Mouse (Mus musculus) neural tube, embryonic 14.5 days (tissue): ENCODE measurements around the gene Hmx3. TPM values are rescaled to one million over a fixed set of nuclear protein-coding genes. Genes with fewer than 3 reads are reported as not detected.

Experiments
- ATAC-seq: fragments of 200-750 bp; cut with Nextera tagmentation; 2 replicates; pipeline ENCODE4 v1.8.0; 2017; ENCODE audit warnings: low read depth, mild to moderate bottlenecking, moderate TSS enrichment, moderate library complexity
- H3K27ac ChIP-seq: fragments of 300-500 bp; sonication (generic); 2 replicates; pipeline ENCODE4 v1.5.1; 2014; ENCODE audit warnings: low read depth, mild to moderate bottlenecking, control low read depth, low read length, moderate library complexity, mixed read lengths
- H3K27me3 ChIP-seq: fragments of 300-500 bp; sonication (generic); 2 replicates; pipeline ENCODE4 v1.6.1; 2014; ENCODE audit warnings: low read length; ENCODE audit not compliant: control insufficient read depth, insufficient read depth
- H3K36me3 ChIP-seq: fragments of 300-500 bp; sonication (generic); 2 replicates; pipeline ENCODE4 v1.6.1; 2014; ENCODE audit warnings: low read length, mixed read lengths; ENCODE audit not compliant: control insufficient read depth, insufficient read depth
- H3K4me1 ChIP-seq: fragments of 300-500 bp; sonication (generic); 2 replicates; pipeline ENCODE4 v1.6.1; 2014; ENCODE audit warnings: low read length; ENCODE audit not compliant: control insufficient read depth, insufficient read depth
- H3K4me2 ChIP-seq: fragments of 300-500 bp; sonication (generic); 2 replicates; pipeline ENCODE4 v1.6.1; 2014; ENCODE audit warnings: mild to moderate bottlenecking, low read depth, low read length, control low read depth
- H3K4me3 ChIP-seq: fragments of 300-500 bp; sonication (generic); 2 replicates; pipeline ENCODE4 v1.5.1; 2014; ENCODE audit warnings: low read depth, low read length, control low read depth, mixed read lengths
- H3K9ac ChIP-seq: fragments of 300-500 bp; sonication (generic); replicated peaks from 2 replicates; pipeline ENCODE4 v1.6.1; 2014; ENCODE audit warnings: low read depth, mild to moderate bottlenecking, control low read depth, low read length, mixed read lengths
- H3K9me3 ChIP-seq: fragments of 300-500 bp; sonication (generic); 2 replicates; pipeline ENCODE4 v1.6.1; 2016; ENCODE audit warnings: low read length; ENCODE audit not compliant: control insufficient read depth
- WGBS: fragments of 180-500 bp; shearing (Covaris S2); extraction: QIAGEN DNeasy Blood & Tissue Kit; methylation state at CpG from one replicate; pipeline ENCODE4 v1.1.7; 2014; 5-methylcytosine and 5-hydroxymethylcytosine counted together
- polyA plus RNA-seq: library from polyadenylated mRNA; unstranded; fragments of >200 nt; fragmentation: Nextera tagmentation; extraction: Ambion mirVana; gene quantifications from 2 replicates; pipeline ENCODE4 v1.2.1, GENCODE M21; 2014

Gene Hmx3
- 0.55 and 0.84 TPM in 2 replicates for polyA plus RNA-seq

DNA sequence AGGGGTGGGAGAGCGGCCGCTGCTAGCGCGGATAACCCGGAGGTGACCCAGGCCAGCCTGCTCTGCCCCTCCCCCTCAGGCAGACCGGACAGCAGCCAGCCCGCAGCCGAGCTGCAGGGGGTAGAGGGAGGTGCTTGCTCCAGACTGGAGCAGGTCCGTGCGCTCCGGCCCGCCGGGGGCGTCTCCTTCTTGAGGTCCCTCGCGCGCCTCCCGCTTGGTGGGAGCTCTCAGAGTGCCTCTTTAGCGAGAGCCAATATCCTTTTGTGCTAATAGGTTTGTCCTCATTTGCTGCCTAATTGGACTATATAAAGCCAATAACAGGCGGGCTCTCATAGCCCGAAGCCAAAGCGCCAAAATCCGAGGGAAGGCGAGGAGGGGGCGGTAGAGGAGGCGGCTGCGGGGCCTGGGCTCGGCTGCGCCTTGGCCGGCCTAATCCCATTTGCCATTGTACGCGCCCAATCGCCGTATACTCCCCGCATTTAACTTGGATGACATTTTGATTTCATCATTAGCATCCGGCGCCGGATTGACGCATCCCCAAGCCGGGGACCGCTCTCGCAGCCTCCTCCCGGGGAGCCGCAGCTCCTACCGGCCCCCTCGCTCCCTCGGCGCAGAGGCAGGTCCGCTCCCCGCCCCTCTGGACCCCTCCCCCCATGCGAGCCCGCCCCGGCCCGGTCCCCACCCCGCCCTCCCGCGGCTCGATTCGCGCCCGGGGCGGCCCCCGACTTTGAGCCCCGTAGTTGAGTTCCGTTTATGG, at the start of gene Hmx3:
Hmx3 (plus strand) TSS at position 753 of the 757 bp plus-strand sequence.
- 0 out of 2 replicates have a peak within 1 kb of the TSS, but pooled peaks have one; percentile 16 for H3K9ac ChIP-seq
- H3K27me3 ChIP-seq: peaks cover 58% of the 10 kb centered on the region
- no peaks in the 10 kb centered on the region for H3K9me3 ChIP-seq
- H3K4me1 ChIP-seq: peaks cover 16% of the 10 kb centered on the region
- H3K4me3 ChIP-seq: peak within 1 kb of the TSS; percentile 20
- peak within 1 kb of the TSS; percentile 34 for H3K4me2 ChIP-seq
- WGBS: under 1% methylated on average over 59 of the region's 65 CpGs
- H3K27ac ChIP-seq: peak within 1 kb of the TSS; percentile 16; the same call in 1 of the 2 replicates
- peak; percentile 41; the same call in 1 of the 2 replicates for ATAC-seq
- H3K36me3 ChIP-seq: no peaks in the 10 kb centered on the region

DNA sequence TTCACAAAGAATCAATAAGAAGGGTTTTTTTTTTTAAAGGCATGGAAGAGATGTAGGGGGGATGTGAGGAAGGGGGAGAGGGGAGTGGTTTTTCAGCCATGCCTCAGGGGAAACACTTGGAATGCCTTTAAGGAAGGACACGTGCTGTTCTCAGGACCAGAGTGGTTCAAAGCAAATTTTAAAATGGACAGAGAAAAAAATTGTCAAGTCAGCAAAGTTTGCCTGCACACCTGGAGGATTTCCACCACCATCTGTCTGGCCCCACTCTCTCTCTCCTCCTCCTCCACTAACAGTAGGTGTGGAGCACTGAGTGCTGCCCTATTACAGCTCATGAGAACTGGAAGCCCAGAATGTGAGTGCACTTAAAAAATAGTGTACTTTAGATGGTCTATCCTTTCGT, 38.9 kb upstream of the Hmx3 start:
- Histone ChIP-seq H3K4me2 (no peak overlapping the region), H3K36me3 (no peaks in the 10 kb centered on the region), H3K27me3 (no peaks in the 10 kb centered on the region), H3K9ac (no peak overlapping the region), H3K9me3 (no peaks in the 10 kb centered on the region), H3K27ac (no peak overlapping the region), H3K4me3 (no peak overlapping the region), H3K4me1 (no peaks in the 10 kb centered on the region)
- no peak for ATAC-seq
- 71% methylated on average over 2 of the region's 2 CpGs for WGBS

GRCm38 (mm10) chr7:131539979-131540378, 2.7 kb upstream of the Hmx3 start:
- 0% methylated on average over 7 of the region's 7 CpGs for WGBS
- H3K9ac ChIP-seq: no peak overlapping the region
- H3K9me3 ChIP-seq: no peaks in the 10 kb centered on the region
- no peaks in the 10 kb centered on the region for H3K36me3 ChIP-seq
- H3K4me3 ChIP-seq: no peak overlapping the region
- H3K27ac ChIP-seq: no peak overlapping the region
- peaks cover 51% of the 10 kb centered on the region for H3K27me3 ChIP-seq
- H3K4me1 ChIP-seq: peaks cover 16% of the 10 kb centered on the region
- H3K4me2 ChIP-seq: no peak overlapping the region
- ATAC-seq: peak; percentile 54; the same call in 1 of the 2 replicates

DNA sequence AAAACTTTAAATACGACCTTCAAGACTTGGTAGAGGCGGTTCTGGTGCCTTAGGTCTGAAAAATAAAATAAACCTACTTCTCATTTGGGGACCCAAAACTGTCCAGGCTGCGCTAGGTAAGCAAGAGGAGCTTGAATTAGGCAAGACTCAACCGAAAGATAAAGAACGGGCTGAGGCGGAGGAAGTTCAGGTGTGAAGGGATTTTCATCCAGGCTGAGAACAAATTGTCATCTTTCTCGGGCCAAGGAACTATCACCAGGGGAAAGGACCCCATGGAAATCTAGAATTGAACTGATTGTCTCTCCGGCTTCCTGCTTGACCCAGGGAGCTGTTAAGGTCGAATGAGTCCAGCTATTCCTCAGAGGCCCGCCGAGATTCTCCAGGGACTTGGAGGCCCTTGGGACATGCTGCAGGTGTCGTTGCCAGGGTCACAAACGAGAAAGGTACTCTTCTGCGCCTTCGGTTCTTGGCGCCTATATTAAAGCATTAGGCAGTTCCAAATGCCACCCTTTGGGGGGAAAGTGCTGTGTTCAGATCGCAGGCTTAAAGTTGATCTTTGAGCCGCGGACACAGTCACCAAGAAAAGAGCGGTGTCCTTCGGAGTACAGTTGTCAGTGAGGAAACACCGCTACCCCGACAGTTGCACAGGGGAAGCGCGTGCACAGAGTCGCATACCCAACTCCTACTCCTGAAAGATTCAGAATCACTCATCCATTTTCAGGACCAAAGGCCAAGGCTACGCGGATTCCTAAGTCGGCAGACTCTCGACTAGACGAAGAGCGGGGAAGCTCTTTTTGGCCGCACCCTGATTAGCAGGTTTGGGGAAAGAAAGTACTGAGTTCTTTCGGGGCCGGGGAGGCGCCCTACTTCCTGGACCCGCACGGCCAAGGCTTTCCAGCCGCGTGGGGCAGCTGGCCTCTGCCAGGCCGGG, 1.2 kb upstream of the Hmx3 start:
- H3K9ac ChIP-seq: no peak overlapping the region
- WGBS: under 1% methylated on average over 41 of the region's 41 CpGs

GRCm38 (mm10) chr7:131542872-131543622, 380 bp downstream of the Hmx3 start:
- H3K9me3 ChIP-seq: no peaks in the 10 kb centered on the region
- no peaks in the 10 kb centered on the region for H3K36me3 ChIP-seq
- under 1% methylated on average over 60 of the region's 71 CpGs for WGBS
- 0 out of 2 replicates have a peak overlapping the region, but pooled peaks have one; percentile 16 for H3K9ac ChIP-seq
- H3K27me3 ChIP-seq: peaks cover 62% of the 10 kb centered on the region
- peak overlapping the region; percentile 20 for H3K4me3 ChIP-seq
- peaks cover 16% of the 10 kb centered on the region for H3K4me1 ChIP-seq
- H3K27ac ChIP-seq: peak overlapping the region; percentile 16; the same call in 1 of the 2 replicates
- H3K4me2 ChIP-seq: peak overlapping the region; percentile 34
- ATAC-seq: no peak

More for the DNA sequence above, 1.2 kb upstream of the Hmx3 start:
- Histone ChIP-seq H3K4me3 (peak overlapping the region; percentile 20; the same call in 1 of the 2 replicates), H3K27ac (no peak overlapping the region), H3K36me3 (no peaks in the 10 kb centered on the region), H3K27me3 (peaks cover 56% of the 10 kb centered on the region), H3K4me2 (peak overlapping the region; percentile 34; the same call in 1 of the 2 replicates), H3K4me1 (peaks cover 16% of the 10 kb centered on the region), H3K9me3 (no peaks in the 10 kb centered on the region)
- no peak for ATAC-seq

DNA sequence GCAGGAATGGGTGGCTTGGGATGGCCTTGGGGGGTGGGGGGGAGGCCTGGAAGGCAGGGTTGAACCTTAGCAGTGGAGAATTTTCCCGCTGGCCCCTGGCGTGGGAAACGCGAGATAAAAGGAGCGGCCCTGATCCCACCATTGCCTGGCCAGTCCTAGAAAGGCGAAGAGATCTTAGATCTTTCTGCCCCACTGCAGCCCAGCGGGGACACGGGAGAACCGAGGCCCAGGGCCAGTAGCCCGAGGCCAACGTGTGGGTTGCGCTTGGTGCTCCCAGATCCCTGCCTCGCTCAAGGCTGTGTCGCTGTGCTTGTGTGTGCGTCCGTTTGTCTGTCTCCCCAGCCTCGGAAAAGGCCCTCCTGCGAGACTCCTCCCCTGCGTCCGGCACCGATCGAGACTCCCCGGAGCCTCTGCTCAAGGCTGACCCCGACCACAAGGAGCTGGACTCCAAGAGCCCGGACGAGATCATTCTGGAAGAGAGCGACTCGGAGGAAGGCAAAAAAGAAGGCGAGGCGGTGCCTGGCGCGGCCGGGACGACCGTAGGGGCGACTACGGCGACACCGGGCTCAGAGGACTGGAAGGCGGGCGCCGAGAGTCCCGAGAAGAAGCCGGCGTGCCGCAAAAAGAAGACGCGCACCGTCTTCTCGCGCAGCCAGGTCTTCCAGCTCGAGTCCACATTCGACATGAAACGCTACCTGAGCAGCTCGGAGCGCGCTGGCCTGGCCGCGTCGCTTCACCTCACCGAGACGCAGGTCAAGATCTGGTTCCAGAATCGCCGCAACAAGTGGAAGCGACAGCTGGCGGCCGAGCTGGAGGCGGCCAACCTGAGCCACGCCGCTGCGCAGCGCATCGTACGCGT, 1.2 kb downstream of the Hmx3 start:
- Histone ChIP-seq H3K27ac (peak overlapping the region; percentile 16; the same call in 1 of the 2 replicates), H3K4me1 (peaks cover 16% of the 10 kb centered on the region), H3K36me3 (no peaks in the 10 kb centered on the region), H3K27me3 (peaks cover 63% of the 10 kb centered on the region), H3K9ac (no peak overlapping the region), H3K4me2 (peak overlapping the region; percentile 1; the same call in 1 of the 2 replicates), H3K4me3 (peak overlapping the region; percentile 20), H3K9me3 (no peaks in the 10 kb centered on the region)
- WGBS: under 1% methylated on average over 72 of the region's 75 CpGs
- no peak for ATAC-seq

- no peaks in the 10 kb centered on the region for H3K36me3 ChIP-seq
- no peak overlapping the region for H3K27ac ChIP-seq
- no peak overlapping the region for H3K4me2 ChIP-seq
- peaks cover 71% of the 10 kb centered on the region for H3K27me3 ChIP-seq
- H3K9me3 ChIP-seq: no peaks in the 10 kb centered on the region
- no peak overlapping the region; the same call in 1 of the 2 replicates for H3K4me3 ChIP-seq
- ATAC-seq: no peak
- WGBS: under 1% methylated on average over 5 of the region's 5 CpGs
- H3K4me1 ChIP-seq: peaks cover 16% of the 10 kb centered on the region
- H3K9ac ChIP-seq: no peak overlapping the region
Observed at GRCm38 (mm10) chr7:131544871-131545270, 2.2 kb downstream of the Hmx3 start.
